Mouse (Mus musculus) midbrain, embryonic 14.5 days (tissue): ENCODE data around the gene Dmrt1. TPM values are rescaled to one million over a fixed set of nuclear protein-coding genes. Genes with fewer than 3 reads are reported as not detected.

Source experiments
- ATAC-seq: fragments of 200-750 bp; cut with Nextera tagmentation; 2 replicates; pipeline ENCODE4 v1.8.0; 2017; ENCODE audit warnings: moderate number of reproducible peaks, moderate library complexity; ENCODE audit not compliant: low FRiP score, low TSS enrichment
- DNase-seq: peaks from one replicate; pipeline ENCODE4 v3.0.0-alpha.2; 2015
- H3K27ac ChIP-seq: fragments of 300-500 bp; sonication (generic); replicated peaks from 2 replicates; pipeline ENCODE4 v1.5.1; 2014; ENCODE audit warnings: mild to moderate bottlenecking, low read depth, low read length, moderate library complexity
- H3K27me3 ChIP-seq: fragments of 300-500 bp; sonication (generic); 2 replicates; pipeline ENCODE4 v1.6.1; 2014; ENCODE audit warnings: low read length, control low read depth, mixed read lengths; ENCODE audit not compliant: control insufficient read depth, insufficient read depth
- H3K36me3 ChIP-seq: fragments of 300-500 bp; sonication (generic); 2 replicates; pipeline ENCODE4 v1.6.1; 2014; ENCODE audit warnings: low read length, control low read depth; ENCODE audit not compliant: control insufficient read depth, insufficient read depth
- H3K4me1 ChIP-seq: fragments of 300-500 bp; sonication (generic); 2 replicates; pipeline ENCODE4 v1.6.1; 2014; ENCODE audit warnings: mild to moderate bottlenecking, antibody characterized with exemption, low read length, control low read depth; ENCODE audit not compliant: control insufficient read depth, insufficient read depth
- H3K4me2 ChIP-seq: fragments of 300-500 bp; sonication (generic); 2 replicates; pipeline ENCODE4 v1.6.1; 2014; ENCODE audit warnings: mild to moderate bottlenecking, low read length, moderate library complexity
- H3K4me3 ChIP-seq: fragments of 300-500 bp; sonication (generic); replicated peaks from 2 replicates; pipeline ENCODE4 v1.5.1; 2014; ENCODE audit warnings: low read depth, low read length
- H3K9ac ChIP-seq: fragments of 300-500 bp; sonication (generic); replicated peaks from 2 replicates; pipeline ENCODE4 v1.6.1; 2014; ENCODE audit warnings: mild to moderate bottlenecking, low read length, moderate library complexity
- H3K9me3 ChIP-seq: fragments of 300-500 bp; sonication (generic); 2 replicates; pipeline ENCODE4 v1.6.1; 2016; ENCODE audit warnings: low read length, control low read depth, mixed read lengths; ENCODE audit not compliant: control insufficient read depth
- WGBS: fragments of 180-500 bp; shearing (Covaris S2); extraction: QIAGEN DNeasy Blood & Tissue Kit; methylation state at CpG from one replicate; pipeline ENCODE4 v1.1.7; 2014; 5-methylcytosine and 5-hydroxymethylcytosine counted together
- polyA plus RNA-seq: library from polyadenylated mRNA; unstranded; fragments of >200 nt; fragmentation: Nextera tagmentation; extraction: Ambion mirVana; gene quantifications from 2 replicates; pipeline ENCODE4 v1.2.1, GENCODE M21; 2014

The Dmrt1 gene
- polyA plus RNA-seq, 1 experiment from 2014 or later, result not detected

GRCm38 (mm10) chr19:25578358-25578757, 72.9 kb downstream of the Dmrt1 start:
- Histone ChIP-seq H3K4me2 (no peak overlapping the region), H3K27me3 (no peaks in the 10 kb centered on the region), H3K27ac (no peak overlapping the region), H3K9ac (no peak overlapping the region), H3K4me3 (no peak overlapping the region), H3K4me1 (peaks cover 3% of the 10 kb centered on the region; the same call in 1 of the 2 replicates), H3K9me3 (no peaks in the 10 kb centered on the region), H3K36me3 (no peaks in the 10 kb centered on the region)
- ATAC-seq (no peak), DNase-seq (no peak)
- 100% methylated on average over 2 of the region's 2 CpGs for WGBS

DNA sequence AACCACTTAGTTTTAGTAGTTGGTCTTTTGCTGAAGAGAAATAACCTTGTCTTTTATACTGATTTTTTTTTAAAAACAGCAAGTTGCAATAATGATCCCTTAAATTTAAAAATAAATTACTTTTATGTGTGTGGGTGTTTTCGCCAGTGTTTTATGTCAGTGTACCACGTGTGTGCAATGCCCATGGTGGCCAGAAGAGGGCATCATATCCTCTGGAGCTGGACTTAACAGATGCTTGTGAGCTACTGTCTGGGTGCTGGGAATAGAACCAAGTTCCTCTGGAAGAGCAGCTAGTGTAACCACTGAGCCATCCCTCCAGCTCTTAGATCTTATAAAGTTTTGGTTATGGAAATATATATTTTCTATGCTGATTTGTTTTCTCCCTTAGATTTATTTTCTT, 74.0 kb downstream of the Dmrt1 start:
- Histone ChIP-seq H3K4me3 (no peak overlapping the region), H3K9ac (no peak overlapping the region), H3K36me3 (no peaks in the 10 kb centered on the region), H3K27me3 (no peaks in the 10 kb centered on the region), H3K27ac (no peak overlapping the region), H3K4me1 (peaks cover 3% of the 10 kb centered on the region; the same call in 1 of the 2 replicates), H3K9me3 (no peaks in the 10 kb centered on the region), H3K4me2 (no peak overlapping the region)
- DNase-seq, result no peak
- WGBS, result 96% methylated on average over 2 of the region's 2 CpGs
- ATAC-seq, result no peak

- no peak overlapping the region for H3K4me2 ChIP-seq
- no peaks in the 10 kb centered on the region for H3K9me3 ChIP-seq
- no peak overlapping the region for H3K9ac ChIP-seq
- no peaks in the 10 kb centered on the region for H3K36me3 ChIP-seq
- no peak for DNase-seq
- no peak overlapping the region for H3K4me3 ChIP-seq
- WGBS, result 76% methylated on average over 3 of the region's 3 CpGs
- no peak overlapping the region for H3K27ac ChIP-seq
- H3K27me3 ChIP-seq, result peaks cover 55% of the 10 kb centered on the region
- no peak for ATAC-seq
- no peaks in the 10 kb centered on the region for H3K4me1 ChIP-seq
These were observed 92.4 kb downstream of the Dmrt1 start for GRCm38 (mm10) chr19:25597717-25598232.

GRCm38 (mm10) chr19:25598626-25599025, 93.2 kb downstream of the Dmrt1 start:
- no peak overlapping the region for H3K4me3 ChIP-seq
- 5% methylated on average over 4 of the region's 4 CpGs for WGBS
- no peak overlapping the region for H3K4me2 ChIP-seq
- ATAC-seq (no peak), DNase-seq (peak; percentile 38)
- no peaks in the 10 kb centered on the region for H3K36me3 ChIP-seq
- H3K27me3 ChIP-seq, result peaks cover 61% of the 10 kb centered on the region
- H3K9me3 ChIP-seq, result no peaks in the 10 kb centered on the region
- H3K9ac ChIP-seq, result no peak overlapping the region
- H3K27ac ChIP-seq, result no peak overlapping the region
- no peaks in the 10 kb centered on the region for H3K4me1 ChIP-seq

- ATAC-seq (no peak), DNase-seq (peak; percentile 18)
- Histone ChIP-seq H3K9me3 (no peaks in the 10 kb centered on the region), H3K4me3 (no peak overlapping the region), H3K27ac (no peak overlapping the region), H3K4me2 (no peak overlapping the region), H3K36me3 (no peaks in the 10 kb centered on the region), H3K9ac (no peak overlapping the region), H3K27me3 (peaks cover 90% of the 10 kb centered on the region), H3K4me1 (0 out of 2 replicates have a peak, but pooled peaks cover 3% of the 10 kb centered on the region)
- WGBS, result 19% methylated on average over 8 of the region's 8 CpGs
These were observed 96.5 kb downstream of the Dmrt1 start for GRCm38 (mm10) chr19:25601966-25602365.

DNA sequence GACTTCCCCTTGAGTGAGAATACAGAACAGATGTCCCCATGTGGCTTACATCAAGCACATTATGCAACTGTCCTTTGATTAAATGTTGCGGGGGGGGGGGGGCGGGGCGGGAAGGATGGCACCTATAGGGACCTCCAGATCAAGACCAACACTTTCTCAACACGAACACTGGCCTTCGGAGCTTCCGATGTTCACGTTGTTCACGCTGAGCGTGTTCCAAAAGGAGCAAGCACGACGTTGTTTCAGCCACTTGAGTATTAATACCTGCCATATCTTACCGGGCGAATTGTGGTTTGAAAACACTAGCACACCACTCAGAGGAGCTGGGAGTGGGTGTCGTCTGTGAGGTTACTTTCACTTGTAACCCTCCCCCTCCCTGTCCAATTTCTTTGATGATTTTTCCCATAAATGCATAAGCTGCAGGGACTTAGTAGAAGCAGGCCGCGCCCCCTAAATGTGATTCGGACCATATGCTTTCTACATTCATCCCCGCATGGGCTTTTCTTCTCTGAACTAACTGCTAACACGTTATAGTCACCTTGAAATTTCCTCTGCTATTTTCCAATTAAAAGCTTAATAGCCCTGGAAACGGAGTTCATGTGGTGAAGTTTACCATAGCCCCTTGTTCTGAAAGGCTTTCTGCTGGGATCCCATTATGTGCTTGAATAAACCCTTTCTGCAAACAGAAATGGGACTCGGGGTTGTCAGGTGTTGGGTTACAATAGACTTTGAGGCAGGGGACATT, 102.2 kb downstream of the Dmrt1 start:
- no peak overlapping the region for H3K4me3 ChIP-seq
- peaks cover 88% of the 10 kb centered on the region for H3K27me3 ChIP-seq
- ATAC-seq, result no peak
- peak; percentile 43 for DNase-seq
- no peak overlapping the region for H3K9ac ChIP-seq
- no peaks in the 10 kb centered on the region for H3K36me3 ChIP-seq
- H3K27ac ChIP-seq, result no peak overlapping the region
- no peak overlapping the region for H3K4me2 ChIP-seq
- under 1% methylated on average over 21 of the region's 21 CpGs for WGBS
- H3K4me1 ChIP-seq, result peaks cover 12% of the 10 kb centered on the region; the same call in 1 of the 2 replicates
- H3K9me3 ChIP-seq, result no peaks in the 10 kb centered on the region

DNA sequence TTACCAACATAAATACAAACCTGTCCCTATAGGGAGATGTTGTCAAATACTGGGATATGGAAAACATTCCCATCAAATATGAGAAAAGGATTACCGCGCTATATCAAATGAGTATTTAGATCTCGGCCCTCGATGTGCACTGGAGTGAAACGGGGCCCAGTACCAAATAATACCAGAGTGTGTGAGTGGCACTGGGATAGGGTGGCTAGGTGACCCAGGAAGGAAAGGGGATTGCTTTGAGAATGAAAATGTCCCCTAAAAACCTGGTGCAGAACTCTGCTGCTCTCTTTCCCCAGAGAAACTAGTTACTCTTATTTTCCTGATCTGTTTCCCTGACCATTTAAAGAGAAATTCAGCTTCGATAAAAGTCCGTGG, 102.8 kb downstream of the Dmrt1 start:
- Histone ChIP-seq H3K9me3 (no peaks in the 10 kb centered on the region), H3K4me3 (no peak overlapping the region), H3K9ac (no peak overlapping the region), H3K27me3 (peaks cover 90% of the 10 kb centered on the region), H3K36me3 (no peaks in the 10 kb centered on the region), H3K4me1 (peaks cover 12% of the 10 kb centered on the region; the same call in 1 of the 2 replicates), H3K27ac (no peak overlapping the region), H3K4me2 (no peak overlapping the region)
- WGBS, result 2% methylated on average over 7 of the region's 7 CpGs
- DNase-seq (peak; percentile 23), ATAC-seq (no peak)

- ATAC-seq (no peak), DNase-seq (peak; percentile 55)
- Histone ChIP-seq H3K9me3 (no peaks in the 10 kb centered on the region), H3K36me3 (no peaks in the 10 kb centered on the region), H3K27ac (no peak overlapping the region), H3K4me2 (no peak overlapping the region), H3K4me3 (no peak overlapping the region), H3K4me1 (peaks cover 12% of the 10 kb centered on the region; the same call in 1 of the 2 replicates), H3K9ac (no peak overlapping the region), H3K27me3 (peaks cover 92% of the 10 kb centered on the region)
- WGBS, result under 1% methylated on average over 33 of the region's 33 CpGs
These were observed 103.8 kb downstream of the Dmrt1 start for GRCm38 (mm10) chr19:25608961-25609850.
